Mouse (Mus musculus) small intestine, adult 2 months (tissue): ENCODE measurements around the gene Palm2.

Experiments used
- CTCF ChIP-seq: fragments of 200-500 bp; IDR thresholded peaks from 2 replicates; pipeline ENCODE4 v1.5.1; 2012; ENCODE audit warnings: low read depth, mild to moderate bottlenecking, control low read depth, inconsistent platforms, low read length, moderate library complexity, mixed read lengths; ENCODE audit not compliant: insufficient replicate concordance, insufficient read length; ENCODE audit errors: extremely low read depth
- POLR2A ChIP-seq: fragments of 200-500 bp; IDR thresholded peaks from 2 replicates; pipeline ENCODE4 v1.6.1; 2012; ENCODE audit warnings: low read depth, mild to moderate bottlenecking, control low read depth, inconsistent platforms, low read length, moderate library complexity

DNA sequence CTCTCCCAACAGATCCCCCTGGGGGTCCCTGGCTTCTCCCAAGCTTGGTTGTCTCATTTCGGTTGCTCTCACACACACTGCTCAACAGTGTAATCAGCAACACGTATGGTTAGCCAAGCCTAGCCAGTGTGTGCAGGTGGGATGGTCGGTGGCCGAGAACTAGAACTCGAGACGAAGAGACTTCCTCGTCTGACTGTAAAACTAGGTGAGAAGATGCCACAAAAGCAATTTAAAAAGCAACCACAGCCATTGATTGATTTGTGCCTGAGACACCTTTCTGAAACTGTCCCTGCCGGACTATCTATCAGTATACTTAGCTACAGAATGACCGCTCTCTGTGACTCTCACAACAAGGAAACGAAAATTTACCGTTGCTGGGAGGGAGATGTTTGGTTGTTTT lies 321.0 kb downstream of the Palm2 start:
- TF ChIP-seq CTCF (no peak), POLR2A (no peak)
